Mouse (Mus musculus): ENCODE results near the gene Spn.

DNA sequence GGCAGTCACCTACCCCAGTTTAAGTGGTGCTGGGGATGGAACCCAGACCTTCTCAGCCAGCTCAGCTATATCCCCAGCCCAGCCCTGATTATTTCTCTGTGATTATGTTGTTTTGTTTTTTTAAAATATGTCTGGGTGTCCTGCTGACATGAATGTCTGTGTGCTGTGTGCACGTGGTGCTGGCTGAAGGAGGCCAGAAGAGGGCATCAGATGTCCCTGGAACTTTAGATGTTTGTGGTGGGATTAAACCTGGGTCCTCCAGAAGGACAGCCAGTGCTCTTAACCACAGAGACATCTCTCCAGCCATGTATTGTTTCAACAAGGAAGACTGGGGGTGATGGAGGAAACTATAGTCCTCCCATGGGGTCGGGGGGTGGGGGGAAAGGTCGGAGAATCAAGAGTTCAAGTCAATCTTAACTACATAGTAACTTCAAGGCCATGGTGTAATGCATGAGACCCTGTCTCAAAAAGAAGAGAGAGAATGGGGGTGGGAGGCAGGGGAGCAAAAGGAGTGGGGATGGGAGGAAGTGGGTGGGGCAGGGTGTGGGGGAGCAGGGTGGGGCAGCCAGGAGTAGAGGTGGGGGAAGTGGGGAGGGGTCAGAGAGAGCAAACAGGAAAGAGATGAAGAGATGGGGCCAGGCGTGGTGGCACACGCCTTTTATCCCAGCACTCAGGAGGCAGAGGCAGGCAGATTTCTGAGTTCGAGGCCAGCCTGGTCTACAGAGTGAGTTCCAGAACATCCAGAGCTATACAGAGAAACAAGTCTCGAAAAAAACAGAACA lies 3.2 kb upstream of the Spn start:
- TF ChIP-seq CTCF (conservative IDR thresholded peaks at IDR 0.05; ENCODE audit: low read length) (no peak), NANOG (IDR thresholded peaks at IDR 0.05; ENCODE audit: borderline replicate concordance, low read length) (no peak), POU5F1 (IDR thresholded peaks at IDR 0.05; ENCODE audit: borderline replicate concordance, low read length) (no peak)

Data from E14TG2a.4 (cell line).